Mouse (Mus musculus) heart, postnatal 36 days (tissue): Measurements from ENCODE around the gene Tmx2. TPM values are rescaled to one million over a fixed set of nuclear protein-coding genes. Genes with fewer than 3 reads are reported as not detected.
"Not testable (repeated sequence)": the region's sequence is repeated elsewhere in the genome, so short reads cannot be mapped to it uniquely, and the experiment has no call there.

ENCODE experiments used
- DNase-seq, 2 experiments: peaks; one replicate each; pipeline ENCODE4 v3.0.0; 2021 to 2022
- intact Hi-C: fragments of 180-260 bp; cut with DNase I; formaldehyde crosslinking; loops from one replicate; pipeline ENCODE4 v1.15.1; 2025
- total RNA-seq, 2 experiments: library from RNA; stranded (reverse); gene quantifications; 2 replicates each; pipeline ENCODE4 v1.2.3; 2021

Gene Tmx2
- 100 to 1,000 TPM; 100 to 134 TPM for total RNA-seq

DNA sequence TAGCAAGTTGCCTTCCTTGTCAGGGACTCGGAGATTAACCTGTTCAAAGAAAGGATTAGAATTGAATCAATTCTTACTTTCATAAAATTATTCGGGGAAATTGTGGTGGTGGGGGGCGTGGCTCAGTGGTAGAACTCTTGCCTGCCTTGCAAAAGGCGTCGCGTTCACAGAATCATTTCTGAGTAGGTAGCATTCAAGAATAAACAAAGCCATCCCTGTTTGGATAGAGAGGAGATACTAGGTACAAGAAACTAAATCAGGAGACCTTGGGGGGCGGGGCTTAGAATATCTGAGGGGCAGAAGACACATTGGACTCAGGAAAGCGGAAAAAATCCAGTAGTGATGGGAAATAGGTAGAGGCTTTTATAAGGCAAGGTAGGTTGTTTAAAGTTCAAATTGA, at the start of gene Tmx2:
TSS of gene Tmx2 (minus strand) at position 125 of the 400 bp plus-strand sequence.
- DNase-seq, result no peak
- intact Hi-C loops, result loop anchor here (2.0 to 5.0 kb wide), 2 partner anchors 36 to 118 kb away; partner anchors contain the start of genes Ube2l6 and Zdhhc5

DNA sequence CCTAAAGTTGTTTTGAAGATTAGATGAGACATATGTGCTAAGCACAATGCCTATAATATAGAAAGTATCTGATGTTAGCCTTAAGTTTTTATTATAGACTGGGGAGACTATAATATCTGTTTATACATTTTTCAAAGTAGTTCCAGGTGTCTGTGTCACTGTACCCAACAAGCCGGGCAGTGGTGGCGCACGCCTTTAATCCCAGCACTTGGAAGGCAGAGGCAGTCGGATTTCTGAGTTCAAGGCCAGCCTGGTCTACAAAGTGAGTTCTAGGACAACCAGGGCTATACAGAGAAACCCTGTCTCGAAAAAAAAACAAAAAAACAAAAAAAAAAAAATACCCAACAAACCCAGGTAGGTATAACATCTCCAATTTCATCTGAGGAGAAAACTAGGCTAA, 49.3 kb upstream of the Tmx2 start:
- intact Hi-C loops, DNase-seq: not testable (repeated sequence)

DNA sequence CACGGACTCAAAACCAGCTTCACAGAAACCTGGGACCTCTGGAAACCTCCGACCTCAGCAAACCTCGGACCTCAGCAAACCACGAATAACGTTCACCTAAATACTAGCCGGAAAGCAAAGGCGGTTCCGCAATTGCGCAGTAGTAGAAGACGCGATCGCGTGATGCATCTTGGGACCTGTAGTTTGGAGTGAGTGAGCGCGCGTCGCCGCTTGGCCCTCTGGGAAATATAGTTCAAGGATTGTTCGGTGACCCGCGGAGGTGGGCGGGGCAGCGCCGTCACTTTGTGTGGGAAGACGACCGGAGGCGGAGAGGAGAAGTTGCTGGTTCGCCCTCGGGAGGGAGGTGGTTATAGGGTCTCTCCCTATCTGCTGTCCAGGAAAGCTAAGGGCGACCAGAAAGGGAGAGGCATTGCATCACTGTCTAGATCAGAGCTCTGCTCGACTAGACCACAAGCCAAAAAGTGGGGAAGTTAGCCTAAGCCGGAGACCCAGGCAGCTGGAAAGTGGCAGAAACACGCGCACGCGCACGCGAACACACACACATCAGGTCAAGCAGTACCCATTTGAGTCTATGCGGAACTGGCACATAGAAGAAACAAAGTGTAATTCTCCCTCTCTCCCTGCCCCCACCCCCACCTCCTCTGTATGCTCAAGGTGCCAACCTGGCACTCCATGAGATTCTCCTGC, 48.4 kb upstream of the Tmx2 start, which contains the start of gene Clp1:
TSS of gene Clp1 (minus strand) at position 179 of the 687 bp plus-strand sequence.
- DNase-seq, result peak; percentile 93 to 95
- intact Hi-C loops, result no loop called here

DNA sequence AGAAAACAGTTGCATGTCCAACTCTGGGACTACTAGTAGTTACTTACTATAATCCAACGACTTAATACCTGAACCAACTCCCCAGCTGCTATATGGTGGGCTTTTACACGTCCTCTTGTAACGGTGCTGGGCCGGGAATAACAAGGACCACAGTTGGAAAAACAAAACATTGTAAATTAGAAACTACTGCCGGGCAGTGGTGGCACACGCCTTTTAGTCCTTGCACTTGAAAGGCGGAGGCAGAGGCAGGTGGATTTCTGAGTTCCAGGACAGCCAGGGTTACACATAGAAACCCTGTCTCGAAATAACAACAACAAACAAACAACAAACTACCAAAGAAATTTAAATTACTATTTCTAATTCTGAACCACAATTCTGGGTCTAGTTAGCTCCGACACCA, 47.8 kb upstream of the Tmx2 start:
- DNase-seq, result no peak
- intact Hi-C loops, result loop anchor here (1.0 kb wide), 1 partner anchor 10 kb away; no protein-coding TSS in a partner anchor

DNA sequence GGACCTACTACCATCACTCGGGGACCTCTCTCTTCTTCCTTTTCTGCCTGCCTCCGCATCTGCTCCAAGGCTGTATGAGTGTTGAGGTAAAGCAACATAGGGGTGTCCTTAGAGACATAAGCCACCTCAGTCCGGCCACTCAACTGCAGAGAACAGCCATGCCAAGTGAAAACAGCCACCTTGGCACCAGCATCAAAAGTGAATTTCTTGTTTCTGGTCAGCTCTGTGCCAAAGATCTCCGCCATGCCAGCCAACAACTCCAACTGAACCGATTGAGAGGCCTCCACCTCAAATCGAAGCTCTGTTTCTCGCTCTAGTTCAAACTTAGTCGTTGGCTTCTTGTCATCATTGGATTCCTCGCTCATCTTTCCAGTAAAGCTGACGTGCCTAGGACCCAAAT, 46.8 kb upstream of the Tmx2 start:
- no peak for DNase-seq
- intact Hi-C loops, result loop anchor here (1.0 kb wide), 1 partner anchor 9 kb away; no protein-coding TSS in a partner anchor

DNA sequence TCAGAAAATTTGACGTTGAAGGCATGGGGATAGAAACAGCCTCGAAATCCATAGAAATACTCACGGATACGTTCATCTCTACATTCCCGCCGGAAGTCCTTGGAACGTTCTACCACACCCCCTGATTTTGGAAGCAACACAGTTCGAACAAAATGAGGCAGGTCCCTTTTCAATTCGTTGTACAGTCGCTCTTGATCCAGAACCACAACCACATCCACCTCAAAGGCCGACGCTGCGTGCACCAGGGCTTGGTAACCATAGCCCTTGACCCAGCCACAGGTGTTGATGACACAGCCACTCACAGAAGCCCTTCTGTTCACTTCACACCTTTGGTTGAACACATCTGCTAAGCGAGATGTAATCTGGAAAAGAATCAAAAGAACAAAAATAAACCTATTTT, 44.9 kb upstream of the Tmx2 start:
- intact Hi-C loops, result no loop called here
- no peak for DNase-seq

DNA sequence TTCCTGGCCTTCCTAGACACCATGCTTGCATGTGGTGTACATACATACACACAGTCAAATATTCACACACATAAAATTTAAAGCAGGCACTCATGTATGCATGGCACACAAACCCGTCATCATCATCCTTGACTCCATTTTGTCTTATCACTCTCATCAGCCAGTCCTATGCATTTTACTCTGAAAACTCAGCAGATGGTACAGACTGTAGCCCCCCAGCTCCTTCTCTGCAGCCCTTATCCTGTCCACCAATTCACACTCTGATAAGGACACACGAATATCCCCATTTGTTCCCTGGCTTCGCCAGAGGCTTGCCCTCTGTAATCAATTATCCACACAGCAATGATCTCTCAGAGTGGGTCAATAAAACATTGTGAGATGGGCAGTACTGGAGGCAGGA, 42.2 kb upstream of the Tmx2 start:
- DNase-seq, result no peak
- intact Hi-C loops, result no loop called here

DNA sequence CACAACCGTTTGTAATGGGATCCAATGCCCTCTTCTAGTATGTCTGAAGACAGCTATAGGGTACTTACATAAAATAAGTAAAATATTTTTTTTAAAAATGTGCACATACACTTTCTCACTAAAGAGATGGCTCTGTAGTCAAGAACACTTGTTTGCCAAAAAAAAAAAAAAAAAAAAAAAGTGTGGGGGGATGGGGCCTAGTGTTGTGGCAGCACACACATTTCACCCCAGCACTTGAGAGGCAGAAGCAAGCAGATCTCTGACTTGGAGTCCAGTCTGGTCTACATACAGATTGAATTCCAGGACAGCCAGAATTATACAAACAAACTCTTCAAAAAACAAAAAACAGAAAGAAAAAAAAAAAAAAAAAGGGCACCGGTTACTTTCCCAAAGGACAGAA, 41.8 kb upstream of the Tmx2 start:
- intact Hi-C loops, result no loop called here

DNA sequence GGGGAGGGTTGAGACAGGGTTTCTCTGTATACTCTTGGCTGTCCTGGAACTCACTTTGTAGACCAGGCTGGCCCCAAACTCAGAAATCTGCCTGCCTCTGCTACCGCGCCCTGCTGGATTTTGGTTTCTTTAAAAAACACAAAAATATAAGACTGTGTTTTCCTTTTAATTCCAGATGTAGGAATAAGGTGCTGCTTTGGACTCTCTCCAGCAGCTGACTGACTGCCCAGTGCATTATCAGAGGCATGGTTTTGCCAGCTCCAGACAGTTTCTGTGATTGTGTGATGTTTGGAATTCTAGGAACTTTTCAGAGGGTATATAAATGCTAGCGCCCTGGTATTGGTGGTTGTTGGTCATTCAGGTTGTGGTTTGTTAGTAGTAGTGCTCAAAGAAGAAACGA, 38.4 kb upstream of the Tmx2 start:
- no peak for DNase-seq
- intact Hi-C loops, result loop anchor here (10.0 kb wide), 2 partner anchors 327 to 1073 kb away; partner anchors contain the start of genes Tnks1bp1 and Zc3h15

More for the DNA sequence above, 41.8 kb upstream of the Tmx2 start:
- DNase-seq, result no peak

DNA sequence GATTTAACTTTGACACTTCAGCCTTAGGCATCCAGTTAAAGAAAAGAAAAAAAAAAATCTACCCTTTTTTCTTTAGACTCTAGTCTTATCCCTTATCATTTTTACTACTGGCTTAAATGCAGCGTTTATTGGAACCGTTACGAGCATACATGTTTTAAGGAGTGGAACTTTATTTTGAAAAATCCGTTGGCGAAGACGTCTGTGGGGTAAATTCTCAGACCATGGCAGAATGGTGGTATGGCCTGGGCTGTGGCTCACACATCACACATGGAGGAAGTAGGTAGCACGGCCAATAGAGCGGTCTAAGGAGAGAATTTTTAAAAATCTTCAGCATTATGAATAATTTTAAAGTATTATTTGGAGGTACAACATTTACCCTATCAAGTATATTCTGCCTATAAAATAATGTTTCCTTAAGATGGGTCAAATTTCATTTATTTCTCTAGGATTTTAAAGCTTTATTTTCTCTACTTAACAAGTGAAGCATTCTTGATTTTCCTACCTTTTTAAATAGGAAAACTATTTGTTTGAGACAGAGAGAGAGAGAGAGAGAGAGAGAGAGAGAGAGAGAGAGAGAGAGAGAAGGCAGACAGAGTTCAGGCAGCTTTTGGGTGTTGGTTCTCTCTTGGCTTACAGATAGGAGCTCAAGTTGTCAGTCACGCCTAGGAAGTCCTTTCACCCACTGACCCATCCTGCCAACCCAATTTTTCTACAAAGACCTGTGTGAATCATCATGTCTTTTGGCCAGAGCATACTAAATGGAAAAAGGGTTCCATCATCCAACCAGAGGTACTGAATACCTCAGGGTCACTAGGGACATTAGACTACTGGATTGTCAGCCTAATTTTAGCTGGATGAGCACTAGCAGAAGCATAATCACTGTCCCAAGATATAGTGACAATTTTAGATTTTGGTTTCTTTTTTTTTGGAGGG, 37.7 kb upstream of the Tmx2 start:
- intact Hi-C loops, result loop anchor here (1.0 to 10.0 kb wide), 3 partner anchors 10 to 1072 kb away; partner anchors contain the start of genes Tnks1bp1 and Zc3h15
- no peak for DNase-seq

DNA sequence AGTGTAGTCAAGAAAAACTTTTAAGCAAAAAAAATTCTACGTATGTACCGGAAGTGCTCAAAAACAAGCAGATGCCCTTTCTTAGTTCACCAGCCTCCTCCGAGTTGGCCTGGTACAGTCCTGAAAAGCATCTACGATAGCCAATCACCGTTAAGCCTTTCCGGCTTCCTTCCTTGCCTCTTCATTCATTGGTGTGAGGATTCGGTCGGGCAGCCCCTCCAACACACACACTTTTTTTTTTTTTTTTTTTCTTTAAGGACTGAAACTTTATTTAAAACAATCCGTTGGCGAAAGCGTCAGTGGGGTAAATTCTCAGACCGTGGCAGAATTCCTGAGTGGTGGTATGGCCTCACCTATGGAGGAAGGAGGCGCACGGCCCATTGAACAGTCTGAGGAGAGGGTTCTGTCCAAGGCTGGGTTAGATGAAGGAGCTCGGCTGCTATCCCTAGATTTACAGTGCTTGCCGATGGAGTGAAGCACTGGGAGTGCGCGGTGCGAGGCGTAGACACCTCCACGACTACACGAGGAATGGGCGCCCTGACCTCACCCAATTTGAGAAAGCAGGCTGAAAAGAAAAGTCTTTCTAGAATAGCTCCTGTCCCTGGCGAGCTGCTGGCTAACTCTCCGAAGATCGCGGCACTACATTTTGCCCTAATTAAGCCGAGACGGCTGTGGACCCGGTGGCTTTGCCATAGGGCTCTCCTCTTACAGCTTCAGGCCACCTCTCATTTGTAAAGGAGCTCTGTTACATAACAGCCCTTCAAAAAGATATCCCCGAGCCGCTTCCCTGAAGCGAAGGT, 36.8 kb upstream of the Tmx2 start:
- DNase-seq, result peak; percentile 65 to 83
- intact Hi-C loops, result loop anchor here (1.0 to 10.0 kb wide), 4 partner anchors 11 to 1071 kb away; partner anchors contain the start of genes Gm28635, Med19, Tmx2 and Tnks1bp1

DNA sequence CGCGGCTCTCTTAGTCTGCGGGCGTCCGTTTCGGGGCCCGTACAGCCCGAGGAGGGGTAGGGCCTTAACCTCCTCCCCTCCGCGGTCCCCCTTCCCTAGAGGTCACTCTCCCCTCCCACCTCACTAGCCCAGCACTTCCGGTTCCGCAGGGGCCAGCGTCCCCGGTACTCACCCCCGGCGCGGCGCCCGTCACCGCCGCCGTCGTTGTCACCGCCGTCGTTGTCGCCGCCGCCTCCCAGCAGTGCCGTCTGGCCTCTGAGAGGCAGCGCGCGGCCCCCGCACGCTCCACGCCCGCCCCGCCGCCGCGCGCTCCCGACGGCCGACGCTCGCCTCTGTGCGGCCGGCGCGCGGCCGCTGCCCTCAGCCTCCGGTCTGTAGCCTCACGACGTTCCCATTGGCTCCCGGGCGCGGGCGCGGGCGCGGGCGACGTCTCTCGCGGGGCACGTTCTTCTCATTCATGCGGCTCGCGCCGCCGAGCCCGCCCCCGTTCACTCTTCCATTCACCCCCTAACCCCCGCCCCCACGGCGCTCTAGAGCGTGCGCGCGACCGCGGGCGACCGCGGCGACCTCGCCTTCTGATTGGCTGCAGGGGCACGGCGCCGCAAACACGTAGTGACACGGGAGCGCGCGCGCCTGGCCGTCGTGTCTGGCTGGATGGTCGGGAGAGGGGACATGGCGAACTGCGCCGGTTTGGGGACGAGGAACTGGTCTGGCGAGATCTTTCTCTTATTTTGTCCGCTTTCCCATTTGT, 36.0 kb upstream of the Tmx2 start, which contains the start of gene Zdhhc5:
TSS of gene Zdhhc5 (minus strand) at position 370 of the 751 bp plus-strand sequence.
- intact Hi-C loops, result loop anchor here (2.0 to 10.0 kb wide), 3 partner anchors 36 to 1070 kb away; partner anchors contain the start of genes Gm28635, Med19, Tmx2 and Tnks1bp1
- DNase-seq, result peak; percentile 96 to 99

DNA sequence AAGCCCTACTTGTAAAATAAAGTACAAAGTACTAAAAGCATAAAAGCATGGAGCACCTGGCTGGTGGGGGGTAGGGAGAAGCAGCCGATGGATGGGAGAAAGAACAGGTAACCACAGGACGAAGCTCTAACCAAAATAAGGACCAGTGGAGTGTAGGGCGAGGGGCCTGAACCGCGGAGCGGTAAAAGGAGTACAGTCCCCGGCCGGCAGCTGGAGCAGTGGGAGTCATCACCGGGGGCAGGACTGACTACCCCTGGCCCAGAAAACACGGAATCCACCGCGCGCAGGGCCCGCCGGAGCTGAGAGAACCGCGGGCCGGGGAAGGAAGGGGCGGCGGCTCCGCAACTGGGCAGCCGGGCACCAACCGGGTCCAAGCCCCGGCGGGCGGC, 35.5 kb upstream of the Tmx2 start:
- no peak for DNase-seq
- intact Hi-C loops, result loop anchor here (2.0 to 10.0 kb wide), 3 partner anchors 36 to 1070 kb away; partner anchors contain the start of genes Gm28635, Med19, Tmx2 and Tnks1bp1

DNA sequence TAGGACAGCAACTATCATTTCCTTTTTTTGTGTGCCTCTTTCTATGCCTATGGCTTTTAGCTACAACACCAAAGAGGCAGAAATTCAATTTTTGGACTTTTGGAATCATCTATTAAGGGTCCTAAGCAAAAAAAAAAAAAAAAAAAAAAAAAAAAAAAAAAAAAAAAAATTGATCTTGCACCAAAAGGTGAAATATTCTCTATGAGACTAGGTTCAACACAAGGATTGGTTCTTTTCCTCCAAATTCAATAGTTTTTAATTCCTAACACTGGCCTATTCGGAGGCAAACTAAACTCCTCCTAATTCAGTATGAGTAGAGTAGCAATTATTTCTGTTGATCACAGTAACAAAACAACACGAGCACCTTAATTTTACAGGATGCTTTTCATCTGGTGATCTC, 33.0 kb upstream of the Tmx2 start:
- intact Hi-C loops, result loop anchor here (10.0 kb wide), 2 partner anchors 333 to 1067 kb away; partner anchors contain the start of genes Tnks1bp1 and Zc3h15

DNA sequence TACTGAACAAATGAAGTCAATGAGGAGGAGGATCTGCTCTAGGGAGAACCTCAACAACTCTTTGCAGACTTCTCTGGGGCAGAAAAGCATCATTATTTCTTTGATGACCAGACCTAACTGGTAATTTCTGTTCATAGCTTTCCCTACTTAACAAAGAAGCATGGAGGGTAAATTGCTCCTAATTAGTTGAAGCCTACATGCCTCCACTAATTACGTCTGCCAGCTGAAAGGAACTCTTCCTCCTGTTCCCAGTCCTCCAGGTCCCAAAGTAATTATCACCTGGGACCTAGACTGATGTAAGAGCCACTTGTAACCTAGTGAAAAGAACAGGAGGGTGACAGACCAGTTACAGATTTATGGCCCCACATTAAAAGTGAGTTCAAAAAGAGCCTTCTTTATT, 28.6 kb upstream of the Tmx2 start:
- intact Hi-C loops, result no loop called here

More for the DNA sequence above, 33.0 kb upstream of the Tmx2 start:
- DNase-seq, result no peak

DNA sequence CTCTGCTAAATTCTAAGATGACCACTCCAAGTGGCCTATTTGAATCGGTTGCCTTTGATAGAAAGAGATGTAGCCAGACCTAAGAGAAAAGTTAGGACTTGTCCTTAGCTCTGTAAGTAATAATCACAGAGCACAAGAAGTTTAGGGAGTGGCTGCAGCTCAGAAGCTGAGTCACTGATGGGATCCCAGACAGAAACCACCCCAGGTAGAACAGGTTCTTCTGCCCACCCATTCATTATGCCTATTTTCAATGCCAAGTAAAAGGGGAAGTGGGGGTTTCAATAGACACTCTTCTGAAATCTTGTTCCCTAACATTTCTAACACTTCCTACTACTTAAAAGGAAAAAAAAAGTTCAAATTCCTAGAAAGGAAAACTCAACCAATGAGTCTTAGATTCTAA, 26.4 kb upstream of the Tmx2 start:
- no peak for DNase-seq
- intact Hi-C loops, result no loop called here

More for the DNA sequence above, 28.6 kb upstream of the Tmx2 start:
- DNase-seq, result no peak

DNA sequence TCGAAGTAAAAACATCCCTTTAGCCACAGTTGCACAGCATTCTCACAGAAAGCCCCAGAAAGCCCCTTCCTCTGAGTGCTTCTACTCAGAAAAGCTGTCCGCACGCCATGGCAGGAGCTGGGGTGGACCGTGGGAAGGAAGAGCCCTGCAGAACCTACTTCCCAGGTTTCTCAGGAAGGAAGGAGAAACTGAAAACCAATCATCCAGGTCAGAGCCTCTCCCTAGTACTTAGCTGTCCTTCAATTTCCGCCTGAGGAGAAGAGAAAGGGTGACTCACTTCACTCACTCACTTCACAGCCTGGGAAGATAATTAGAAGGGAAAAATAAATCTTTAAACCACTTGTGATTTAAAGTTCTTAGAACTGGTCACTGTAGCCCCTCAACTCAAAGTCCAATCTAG, 25.4 kb upstream of the Tmx2 start:
- intact Hi-C loops, result no loop called here
- DNase-seq, result no peak

DNA sequence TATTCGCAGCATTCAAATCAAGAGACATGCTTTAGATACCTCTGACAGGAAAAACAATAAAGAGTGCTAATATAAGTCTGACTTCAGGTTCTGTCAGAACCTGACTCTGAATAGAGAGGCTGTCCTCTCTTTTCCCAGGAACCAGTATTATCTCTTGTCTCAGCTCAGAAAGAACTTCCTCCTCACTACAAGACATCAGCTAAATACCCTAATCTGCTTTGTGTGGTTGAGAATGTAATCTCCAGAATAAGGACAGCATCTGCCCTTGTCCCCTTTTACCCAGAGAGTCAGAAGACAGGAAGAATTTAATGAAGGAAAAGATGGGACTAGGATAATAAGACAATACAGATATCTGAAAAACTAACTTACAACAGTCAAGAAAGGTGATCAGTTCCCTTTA, 24.6 kb upstream of the Tmx2 start:
- no peak for DNase-seq
- intact Hi-C loops, result no loop called here
